Comparison of ENCODE assay signal across 18 mouse cellular contexts in genomic region chr1:57955774-57956173, GRCm38 (mm10).
"Had no signal": no experiment of that assay in that cellular context is flagged by ENCODE, and none has a peak within 500 bp of the region (broad histone marks: within the 10 kb centered on the region; RNA-seq: fewer than 3 reads in every experiment).

No protein-coding gene starts in this region.

- ATAC-seq: midbrain, embryonic 16.5 days had no signal

- H3K27ac ChIP-seq: midbrain, embryonic 10.5 days; midbrain, embryonic 12.5 days; neural tube, embryonic 13.5 days; neural tube, embryonic 15.5 days had no signal

- H3K27me3 ChIP-seq: midbrain, embryonic 12.5 days; neural tube, embryonic 13.5 days; neural tube, embryonic 15.5 days had no signal

- DNase-seq: lung, embryonic 14.5 days; lung, postnatal 10 days; lung, postnatal 4 days; midbrain, embryonic 14.5 days; retina, postnatal 1 day; right cerebral cortex, adult 18-20 months; right cerebral cortex, postnatal 25 days; right cerebral cortex, postnatal 4 days; spleen, adult 18-20 months; thymus, adult 18-20 months; thymus, postnatal 14 days; thymus, postnatal 36 days had no signal

- H3K4me2 ChIP-seq: lung, embryonic 14.5 days; midbrain, embryonic 12.5 days; neural tube, embryonic 13.5 days; neural tube, embryonic 15.5 days had no signal

- H3K9ac ChIP-seq: lung, embryonic 14.5 days; midbrain, embryonic 12.5 days; neural tube, embryonic 13.5 days; neural tube, embryonic 15.5 days had no signal

- H3K4me3 ChIP-seq: midbrain, embryonic 10.5 days; midbrain, embryonic 12.5 days; myocyte; neural tube, embryonic 13.5 days; neural tube, embryonic 15.5 days had no signal

- H3K9me3 ChIP-seq: midbrain, embryonic 10.5 days; midbrain, embryonic 12.5 days; neural tube, embryonic 13.5 days; neural tube, embryonic 15.5 days had no signal

- H3K4me1 ChIP-seq: neural tube, embryonic 13.5 days; neural tube, embryonic 15.5 days had no signal
